Mouse (Mus musculus): ENCODE measurements around the gene Atp5k. TPM values are rescaled to one million over a fixed set of nuclear protein-coding genes. Genes with fewer than 3 reads are reported as not detected.

Atp5k gene
- total RNA-seq (2023): 10 to 100 TPM; 61.2 to 72.5 TPM

GRCm38 (mm10) chr5:108433804-108434587 lies at the start of gene Atp5k:
Gene Atp5k, minus strand, starts transcription at chr5:108434448.

GRCm38 (mm10) chr5:108461082-108462065 lies 27.1 kb upstream of the Atp5k start, which contains the start of gene Pcgf3:
Gene Pcgf3, plus strand, starts transcription at chr5:108461232.

DNA sequence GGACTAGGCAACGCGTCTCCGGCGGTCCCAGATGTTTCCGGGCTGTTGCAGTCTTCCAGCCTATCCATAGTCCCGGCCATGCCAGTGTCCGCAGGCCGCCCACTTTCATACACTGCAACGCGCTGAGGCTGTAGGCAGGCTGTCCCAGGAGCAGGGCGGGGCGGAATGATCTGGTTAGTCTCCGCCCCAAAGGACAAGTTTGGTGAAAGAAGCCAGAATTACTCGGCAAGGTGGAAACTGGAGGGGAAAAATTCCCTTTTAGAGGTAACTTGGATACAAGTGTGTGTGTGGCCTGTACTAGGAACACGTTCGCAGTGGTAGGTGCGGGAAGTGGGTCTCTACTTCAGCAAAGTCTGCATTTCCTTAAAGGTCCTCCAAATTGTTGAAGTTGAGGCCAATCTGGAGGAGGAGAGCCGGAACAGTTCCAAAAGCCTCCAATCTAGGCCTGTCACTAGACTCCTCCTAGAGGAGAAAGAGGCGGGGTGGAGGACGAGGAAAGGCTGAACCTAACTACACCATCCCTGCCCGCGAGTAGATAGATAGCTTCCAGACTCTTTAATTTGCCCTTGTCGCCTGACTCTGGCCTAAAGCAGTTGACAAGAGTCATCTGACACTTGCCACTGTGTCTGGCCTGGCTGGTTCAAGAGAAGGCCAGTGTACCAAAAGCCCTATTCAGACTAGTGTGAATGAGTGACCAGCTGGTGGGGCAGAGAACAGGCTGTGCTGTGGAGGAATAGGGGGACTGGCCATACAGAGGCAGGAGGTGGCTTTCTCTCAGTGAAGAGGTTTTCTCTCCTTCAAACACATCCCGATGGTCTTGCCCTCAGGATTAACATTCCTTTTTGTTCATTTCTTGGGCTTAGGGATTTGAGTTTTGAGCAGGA lies 14.8 kb upstream of the Atp5k start, which contains the start of gene Mfsd7a:
Gene Mfsd7a (minus strand): TSS at position 107 of the 884 bp plus-strand sequence.

DNA sequence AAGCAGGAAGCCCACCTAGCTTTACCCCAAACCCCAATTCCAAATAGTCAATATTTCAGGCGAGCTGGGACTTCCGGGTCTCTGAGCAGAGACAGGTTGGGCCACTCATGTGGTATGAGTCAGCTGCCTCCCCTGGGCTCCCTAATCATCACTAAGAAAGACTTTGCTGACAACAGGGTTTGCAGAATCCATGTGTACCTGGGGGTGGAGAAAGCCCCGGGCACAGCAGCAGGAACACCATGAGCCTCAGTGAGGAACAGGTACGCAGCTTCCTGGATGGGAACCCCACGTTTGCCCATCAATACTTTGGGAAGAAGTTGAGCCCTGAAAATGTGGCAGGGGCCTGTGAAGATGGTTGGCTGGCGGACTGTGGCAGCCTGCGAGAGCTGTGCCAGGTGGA lies 46.0 kb downstream of the Atp5k start, which contains the start of gene Pde6b:
Gene Pde6b (plus strand): TSS at position 191 of the 400 bp plus-strand sequence.

Other genes starting within 250 kb of the Atp5k start
- gene Dr1, start 165.6 kb downstream of the Atp5k start, total RNA-seq (2023): 10 to 100 TPM; 33.1 to 38.0 TPM
- 1 to 10 TPM; 3.7 TPM for gene Pigg, start 121.8 kb downstream of the Atp5k start, total RNA-seq (2023)
- not detected for gene Gm42517, start 66.5 kb downstream of the Atp5k start, total RNA-seq (2023)
- not detected for gene Pde6b, start 46.1 kb downstream of the Atp5k start, total RNA-seq (2023)
- not detected for gene Mfsd7a, start 14.4 kb upstream of the Atp5k start, total RNA-seq (2023)
- gene Pcgf3, start 26.8 kb upstream of the Atp5k start, total RNA-seq (2023): 10 to 100 TPM; 21.0 to 43.3 TPM
- not detected for gene Cplx1, start 115.6 kb upstream of the Atp5k start, total RNA-seq (2023)
- gene Gak, start 195.3 kb upstream of the Atp5k start, total RNA-seq (2023): 100 to 1,000 TPM; 144 to 150 TPM
- 10 to 100 TPM; 26.7 to 27.1 TPM for gene Tmem175, start 195.3 kb upstream of the Atp5k start, total RNA-seq (2023)
- 10 to 100 TPM; 30.9 to 44.8 TPM for gene Idua, start 225.9 kb upstream of the Atp5k start, total RNA-seq (2023)
- gene Dgkq, start 235.2 kb upstream of the Atp5k start, total RNA-seq (2023): 10 to 100 TPM; 47.0 to 56.2 TPM
- not detected for gene Slc26a1, start 241.1 kb upstream of the Atp5k start, total RNA-seq (2023)

Measured in B cell, adult 67 days (primary cell).